Mouse (Mus musculus): ENCODE data around the gene AC153137.1.
"Not testable (repeated sequence)": the region's sequence is repeated elsewhere in the genome, so short reads cannot be mapped to it uniquely, and the experiment has no call there.

AC153137.1 gene

GRCm38 (mm10) chr1:30977868-30978267, at the start of gene AC153137.1:
AC153137.1 (minus strand) TSS chr1:30977968.
- H3K9me3 ChIP-seq (ENCODE audit: low read length); H3K4me3 ChIP-seq (replicated peaks; ENCODE audit: low read length); H3K27me3 ChIP-seq (ENCODE audit: insufficient read depth, low read length); H3K36me3 ChIP-seq (ENCODE audit: insufficient read depth, low read length); H3K4me1 ChIP-seq (replicated peaks; ENCODE audit: low read depth, low read length): not testable (repeated sequence)

GRCm38 (mm10) chr1:31023173-31023572, 45.4 kb upstream of the AC153137.1 start:
- TF ChIP-seq CTCF (conservative IDR thresholded peaks at IDR 0.05; ENCODE audit: low read length) = no peak
- no peak for TF ChIP-seq NANOG (IDR thresholded peaks at IDR 0.05; ENCODE audit: borderline replicate concordance, low read length)
- TF ChIP-seq POU5F1 (IDR thresholded peaks at IDR 0.05; ENCODE audit: borderline replicate concordance, low read length) = no peak
- Histone ChIP-seq H3K36me3 (ENCODE audit: insufficient read depth, low read length) (no peaks in the 10 kb centered on the region), H3K4me3 (replicated peaks; ENCODE audit: low read length) (no peak overlapping the region), H3K27me3 (ENCODE audit: insufficient read depth, low read length) (no peaks in the 10 kb centered on the region), H3K4me1 (replicated peaks; ENCODE audit: low read depth, low read length) (0 out of 2 replicates have a peak, but pooled peaks cover 3% of the 10 kb centered on the region), H3K9me3 (ENCODE audit: low read length) (peaks cover 22% of the 10 kb centered on the region)

GRCm38 (mm10) chr1:31019283-31019682, 41.5 kb upstream of the AC153137.1 start:
- no peak overlapping the region for H3K4me3 ChIP-seq (replicated peaks; ENCODE audit: low read length)
- no peak for TF ChIP-seq CTCF (conservative IDR thresholded peaks at IDR 0.05; ENCODE audit: low read length)
- no peak for TF ChIP-seq POU5F1 (IDR thresholded peaks at IDR 0.05; ENCODE audit: borderline replicate concordance, low read length)
- no peak for TF ChIP-seq NANOG (IDR thresholded peaks at IDR 0.05; ENCODE audit: borderline replicate concordance, low read length)
- no peaks in the 10 kb centered on the region for H3K27me3 ChIP-seq (ENCODE audit: insufficient read depth, low read length)
- H3K9me3 ChIP-seq (ENCODE audit: low read length) = peaks cover 12% of the 10 kb centered on the region
- H3K4me1 ChIP-seq (replicated peaks; ENCODE audit: low read depth, low read length) = 0 out of 2 replicates have a peak, but pooled peaks cover 3% of the 10 kb centered on the region
- H3K36me3 ChIP-seq (ENCODE audit: insufficient read depth, low read length) = no peaks in the 10 kb centered on the region

GRCm38 (mm10) chr1:31017377-31017776, 39.6 kb upstream of the AC153137.1 start:
- Histone ChIP-seq H3K27me3 (ENCODE audit: insufficient read depth, low read length) (no peaks in the 10 kb centered on the region), H3K9me3 (ENCODE audit: low read length) (0 out of 2 replicates have a peak, but pooled peaks cover 4% of the 10 kb centered on the region), H3K36me3 (ENCODE audit: insufficient read depth, low read length) (no peaks in the 10 kb centered on the region), H3K4me3 (replicated peaks; ENCODE audit: low read length) (no peak overlapping the region), H3K4me1 (replicated peaks; ENCODE audit: low read depth, low read length) (0 out of 2 replicates have a peak, but pooled peaks cover 3% of the 10 kb centered on the region)
- no peak for TF ChIP-seq POU5F1 (IDR thresholded peaks at IDR 0.05; ENCODE audit: borderline replicate concordance, low read length)
- TF ChIP-seq CTCF (conservative IDR thresholded peaks at IDR 0.05; ENCODE audit: low read length) = no peak
- TF ChIP-seq NANOG (IDR thresholded peaks at IDR 0.05; ENCODE audit: borderline replicate concordance, low read length) = no peak

GRCm38 (mm10) chr1:31016068-31016467, 38.3 kb upstream of the AC153137.1 start:
- TF ChIP-seq NANOG (IDR thresholded peaks at IDR 0.05; ENCODE audit: borderline replicate concordance, low read length) (no peak), CTCF (conservative IDR thresholded peaks at IDR 0.05; ENCODE audit: low read length) (no peak), POU5F1 (IDR thresholded peaks at IDR 0.05; ENCODE audit: borderline replicate concordance, low read length) (no peak)
- Histone ChIP-seq H3K27me3 (ENCODE audit: insufficient read depth, low read length) (no peaks in the 10 kb centered on the region), H3K36me3 (ENCODE audit: insufficient read depth, low read length) (no peaks in the 10 kb centered on the region), H3K9me3 (ENCODE audit: low read length) (no peaks in the 10 kb centered on the region), H3K4me1 (replicated peaks; ENCODE audit: low read depth, low read length) (0 out of 2 replicates have a peak, but pooled peaks cover 3% of the 10 kb centered on the region), H3K4me3 (replicated peaks; ENCODE audit: low read length) (no peak overlapping the region)

- H3K4me3 ChIP-seq (replicated peaks; ENCODE audit: low read length) = no peak overlapping the region
- no peaks in the 10 kb centered on the region for H3K4me1 ChIP-seq (replicated peaks; ENCODE audit: low read depth, low read length)
- no peak for TF ChIP-seq NANOG (IDR thresholded peaks at IDR 0.05; ENCODE audit: borderline replicate concordance, low read length)
- no peaks in the 10 kb centered on the region for H3K27me3 ChIP-seq (ENCODE audit: insufficient read depth, low read length)
- H3K9me3 ChIP-seq (ENCODE audit: low read length) = no peaks in the 10 kb centered on the region
- H3K36me3 ChIP-seq (ENCODE audit: insufficient read depth, low read length) = no peaks in the 10 kb centered on the region
Observed at GRCm38 (mm10) chr1:31015261-31015660, 37.5 kb upstream of the AC153137.1 start.

- H3K4me1 ChIP-seq (replicated peaks; ENCODE audit: low read depth, low read length); H3K36me3 ChIP-seq (ENCODE audit: insufficient read depth, low read length); H3K4me3 ChIP-seq (replicated peaks; ENCODE audit: low read length); H3K9me3 ChIP-seq (ENCODE audit: low read length); H3K27me3 ChIP-seq (ENCODE audit: insufficient read depth, low read length): not testable (repeated sequence)
Observed at GRCm38 (mm10) chr1:30977239-30977638, 529 bp downstream of the AC153137.1 start.

GRCm38 (mm10) chr1:30951795-30952194, 26.0 kb downstream of the AC153137.1 start:
- Histone ChIP-seq H3K27me3 (ENCODE audit: insufficient read depth, low read length) (no peaks in the 10 kb centered on the region), H3K4me3 (replicated peaks; ENCODE audit: low read length) (no peak overlapping the region), H3K9me3 (ENCODE audit: low read length) (no peaks in the 10 kb centered on the region), H3K4me1 (replicated peaks; ENCODE audit: low read depth, low read length) (peaks cover 22% of the 10 kb centered on the region), H3K36me3 (ENCODE audit: insufficient read depth, low read length) (peaks cover 3% of the 10 kb centered on the region)
- no peak for TF ChIP-seq CTCF (conservative IDR thresholded peaks at IDR 0.05; ENCODE audit: low read length)
- no peak for TF ChIP-seq NANOG (IDR thresholded peaks at IDR 0.05; ENCODE audit: borderline replicate concordance, low read length)
- no peak for TF ChIP-seq POU5F1 (IDR thresholded peaks at IDR 0.05; ENCODE audit: borderline replicate concordance, low read length)

- H3K36me3 ChIP-seq (ENCODE audit: insufficient read depth, low read length) = peaks cover 12% of the 10 kb centered on the region
- no peaks in the 10 kb centered on the region for H3K27me3 ChIP-seq (ENCODE audit: insufficient read depth, low read length)
- H3K4me1 ChIP-seq (replicated peaks; ENCODE audit: low read depth, low read length) = peaks cover 30% of the 10 kb centered on the region
- no peaks in the 10 kb centered on the region for H3K9me3 ChIP-seq (ENCODE audit: low read length)
- H3K4me3 ChIP-seq (replicated peaks; ENCODE audit: low read length) = peak overlapping the region; percentile 90
- TF ChIP-seq NANOG (IDR thresholded peaks at IDR 0.05; ENCODE audit: borderline replicate concordance, low read length) (no peak), CTCF (conservative IDR thresholded peaks at IDR 0.05; ENCODE audit: low read length) (no peak), POU5F1 (IDR thresholded peaks at IDR 0.05; ENCODE audit: borderline replicate concordance, low read length) (no peak)
Observed at GRCm38 (mm10) chr1:30950456-30950835, 27.3 kb downstream of the AC153137.1 start.

Measured in E14TG2a.4 (cell line).